Mouse (Mus musculus) T-helper 1 cell (primary cell): ENCODE measurements around the gene Grik1.

Source experiments
- in situ Hi-C: fragments of 300-600 bp; cut with MboI, MseI; formaldehyde crosslinking; loops from one replicate; pipeline ENCODE4 v1.15.1; 2025; ENCODE audit warnings: high pct_unique_total_duplicates

The Grik1 gene

DNA sequence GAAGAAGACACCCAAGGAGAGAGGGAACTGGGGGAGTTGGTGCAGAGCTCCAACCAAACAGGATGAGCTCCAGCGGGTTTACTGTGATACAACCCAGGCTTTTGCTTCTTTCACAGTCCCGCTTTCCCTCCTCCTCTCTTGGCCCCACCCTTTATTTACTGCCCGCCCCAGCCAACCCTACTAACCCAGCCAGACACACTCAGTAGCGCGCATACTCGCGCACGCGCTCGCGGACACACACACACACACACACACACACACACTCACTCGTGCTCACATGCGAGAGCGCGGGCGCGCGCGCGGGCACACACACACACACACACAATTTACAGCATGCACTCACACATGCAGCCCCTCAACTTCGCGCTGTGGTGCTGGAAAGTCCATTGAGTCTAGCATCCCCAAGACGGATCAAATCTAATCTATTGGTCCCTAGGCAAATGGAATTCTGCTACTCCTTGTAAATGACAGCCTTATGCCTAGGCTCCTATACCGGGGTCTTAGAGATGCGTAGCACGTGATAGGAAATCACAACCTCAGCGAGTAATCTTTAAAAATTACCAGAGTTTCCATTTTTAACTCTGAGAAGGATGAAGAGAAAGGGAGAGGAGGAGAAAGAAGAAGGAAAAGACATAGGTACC lies at the start of gene Grik1:
TSS of gene Grik1 (minus strand) at position 134 of the 641 bp plus-strand sequence.
- in situ Hi-C loops: no loop called here

- in situ Hi-C loops: no loop called here
Measured at GRCm38 (mm10) chr16:88294209-88294608, 4.1 kb upstream of the Grik1 start.

- in situ Hi-C loops: no loop called here
Measured at GRCm38 (mm10) chr16:88289421-88290081, 514 bp downstream of the Grik1 start.

- in situ Hi-C loops: no loop called here
Measured at GRCm38 (mm10) chr16:88258407-88258806, 31.7 kb downstream of the Grik1 start.

GRCm38 (mm10) chr16:88257072-88257471 lies 33.0 kb downstream of the Grik1 start:
- in situ Hi-C loops: no loop called here

DNA sequence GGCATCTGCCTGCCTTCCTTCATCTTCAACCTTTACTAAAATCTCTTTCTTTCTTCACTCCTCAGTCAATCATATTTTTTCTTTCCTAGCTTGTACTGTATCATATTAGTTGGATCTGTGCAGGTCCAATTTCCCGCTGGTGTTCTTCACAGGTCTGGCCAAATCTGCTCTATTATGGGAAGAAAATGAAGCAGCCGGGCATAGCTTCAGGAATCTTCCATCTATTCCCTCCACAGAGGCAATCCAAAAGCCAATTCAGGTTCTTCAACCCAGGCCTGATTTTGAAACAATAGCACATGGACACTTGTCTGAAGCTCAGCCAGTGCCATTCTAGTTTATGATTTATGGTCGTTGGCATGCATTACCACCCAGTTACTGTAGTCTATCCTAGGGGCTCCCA lies 34.0 kb downstream of the Grik1 start:
- in situ Hi-C loops: no loop called here

GRCm38 (mm10) chr16:88252676-88253075 lies 37.4 kb downstream of the Grik1 start:
- in situ Hi-C loops: no loop called here

- in situ Hi-C loops: no loop called here
Measured at GRCm38 (mm10) chr16:88251049-88251448, 39.0 kb downstream of the Grik1 start.

DNA sequence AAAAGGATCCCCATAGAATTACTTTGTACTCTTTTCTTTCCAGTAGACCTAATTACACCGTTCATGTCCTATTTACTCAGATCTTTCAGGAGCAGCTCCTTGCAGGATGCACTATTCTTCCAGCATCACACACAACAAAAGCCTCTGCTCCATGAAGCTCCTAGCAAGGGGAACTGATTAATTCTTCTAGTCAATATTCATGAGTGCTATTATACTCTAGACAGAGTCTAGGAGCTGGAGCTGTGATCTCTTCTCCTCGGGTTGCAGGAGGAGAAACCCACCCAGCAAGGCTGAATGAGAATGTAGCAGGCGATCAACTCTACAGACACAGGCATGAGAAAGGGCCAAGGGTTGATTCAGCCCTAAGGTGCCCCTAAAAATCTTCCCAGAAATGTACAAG lies 40.2 kb downstream of the Grik1 start:
- in situ Hi-C loops: no loop called here

DNA sequence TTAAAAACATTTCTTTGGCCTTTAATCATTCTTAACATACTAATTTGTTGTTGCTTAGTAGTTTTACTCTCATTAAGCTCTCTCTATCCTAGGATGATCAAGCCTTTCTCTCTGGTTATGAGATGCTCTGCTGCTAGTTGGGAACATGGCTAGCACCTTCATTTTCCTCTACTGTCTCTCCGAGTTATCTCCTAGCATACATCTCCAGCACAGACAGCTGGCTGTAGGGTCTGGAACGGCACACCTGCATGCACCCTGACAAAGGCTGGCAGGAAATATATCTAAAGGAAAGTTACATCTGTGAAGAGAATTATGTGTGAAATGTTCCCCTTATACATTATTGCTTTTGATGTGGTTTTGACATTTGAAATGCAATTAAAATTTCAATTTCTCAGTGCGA lies 42.5 kb downstream of the Grik1 start:
- in situ Hi-C loops: no loop called here

DNA sequence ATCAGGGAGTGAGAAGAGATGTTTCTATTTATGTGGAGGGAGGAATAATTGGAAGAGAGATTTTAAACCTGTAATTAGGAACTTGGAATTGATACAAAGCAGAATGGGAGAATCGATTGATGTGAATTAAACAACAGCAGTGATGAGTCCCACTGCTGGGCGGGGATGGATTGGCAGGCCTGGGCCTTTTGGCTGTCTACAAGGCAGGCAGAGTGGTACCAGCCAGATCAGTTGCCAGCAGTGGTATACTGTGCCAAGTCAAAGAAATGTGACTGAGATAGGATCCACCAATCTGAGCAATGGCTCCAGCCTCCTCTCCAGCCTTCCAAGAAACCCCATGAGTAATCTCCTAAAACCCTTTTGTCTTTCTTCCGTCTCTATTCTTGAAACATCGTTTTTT lies 45.4 kb downstream of the Grik1 start:
- in situ Hi-C loops: no loop called here

GRCm38 (mm10) chr16:88225616-88226015 lies 64.4 kb downstream of the Grik1 start:
- in situ Hi-C loops: no loop called here

DNA sequence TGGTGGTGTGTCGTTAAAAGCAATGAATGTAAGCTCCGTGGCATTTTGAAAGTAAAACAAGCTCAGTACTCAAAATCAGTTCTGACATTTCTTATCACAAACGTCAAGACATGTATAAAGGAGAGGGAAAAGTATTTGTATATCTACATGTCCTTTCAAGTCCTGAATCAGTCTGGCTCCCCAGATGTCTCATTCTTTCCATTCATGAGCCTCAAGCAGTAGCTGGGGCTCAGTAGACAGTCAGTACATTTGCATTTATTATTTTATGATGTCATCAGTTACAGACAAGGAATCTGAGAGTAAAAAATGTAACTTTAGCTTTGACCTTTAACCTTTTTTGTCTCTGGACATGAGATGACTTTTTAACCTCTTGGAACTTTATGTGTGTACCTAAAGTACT lies 68.1 kb downstream of the Grik1 start:
- in situ Hi-C loops: loop anchor here (25.0 kb wide), 1 partner anchor 710 kb away; no protein-coding TSS in a partner anchor

- in situ Hi-C loops: loop anchor here (25.0 kb wide), 1 partner anchor 700 kb away; no protein-coding TSS in a partner anchor
Measured at GRCm38 (mm10) chr16:88212531-88212930, 77.5 kb downstream of the Grik1 start.

DNA sequence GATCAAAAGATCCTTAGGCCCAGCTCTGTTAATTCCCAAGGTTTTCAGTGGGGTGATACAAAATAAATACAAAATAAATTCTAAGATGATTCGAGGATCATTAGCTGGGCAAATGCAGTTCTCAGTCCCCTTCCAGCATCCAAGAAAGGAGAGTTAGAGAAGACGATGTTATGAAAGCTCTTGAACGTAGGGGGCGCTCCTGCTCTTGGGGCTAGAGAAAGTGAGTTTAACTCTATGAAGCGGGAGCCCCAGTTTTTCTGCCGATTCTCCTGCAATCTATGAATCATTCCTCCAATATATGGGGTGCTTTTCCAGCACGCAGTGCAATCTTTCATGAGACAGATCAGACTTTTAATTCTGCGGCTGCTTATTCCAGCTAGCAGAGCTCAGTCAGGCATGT lies 78.2 kb downstream of the Grik1 start:
- in situ Hi-C loops: loop anchor here (25.0 kb wide), 1 partner anchor 700 kb away; no protein-coding TSS in a partner anchor

GRCm38 (mm10) chr16:88204400-88204799 lies 85.7 kb downstream of the Grik1 start:
- in situ Hi-C loops: loop anchor here (25.0 kb wide), 1 partner anchor 692 kb away; no protein-coding TSS in a partner anchor

GRCm38 (mm10) chr16:88203985-88204384 lies 86.1 kb downstream of the Grik1 start:
- in situ Hi-C loops: loop anchor here (25.0 kb wide), 1 partner anchor 692 kb away; no protein-coding TSS in a partner anchor

- in situ Hi-C loops: no loop called here
Measured at GRCm38 (mm10) chr16:88187433-88188037, 102.5 kb downstream of the Grik1 start.

GRCm38 (mm10) chr16:88178813-88179212 lies 111.3 kb downstream of the Grik1 start:
- in situ Hi-C loops: no loop called here

DNA sequence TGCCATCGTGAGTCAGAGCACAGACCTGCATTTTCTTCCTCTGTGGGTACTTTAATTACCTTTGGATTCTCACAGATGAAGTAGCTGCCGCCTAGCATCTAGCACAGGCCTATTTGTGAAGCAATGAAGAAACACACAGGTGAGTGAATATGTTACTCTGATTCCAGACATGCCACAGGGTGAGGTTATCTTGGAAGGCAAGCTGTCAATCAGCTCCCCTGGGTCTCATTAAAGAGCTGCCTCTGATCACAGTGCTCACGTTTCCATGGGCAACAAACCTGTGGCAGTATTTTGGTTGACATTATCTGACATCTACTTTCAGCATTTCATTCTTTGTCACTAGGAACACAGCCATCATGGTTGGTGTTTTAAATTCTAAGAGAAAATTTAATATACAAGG lies 112.7 kb downstream of the Grik1 start:
- in situ Hi-C loops: no loop called here

DNA sequence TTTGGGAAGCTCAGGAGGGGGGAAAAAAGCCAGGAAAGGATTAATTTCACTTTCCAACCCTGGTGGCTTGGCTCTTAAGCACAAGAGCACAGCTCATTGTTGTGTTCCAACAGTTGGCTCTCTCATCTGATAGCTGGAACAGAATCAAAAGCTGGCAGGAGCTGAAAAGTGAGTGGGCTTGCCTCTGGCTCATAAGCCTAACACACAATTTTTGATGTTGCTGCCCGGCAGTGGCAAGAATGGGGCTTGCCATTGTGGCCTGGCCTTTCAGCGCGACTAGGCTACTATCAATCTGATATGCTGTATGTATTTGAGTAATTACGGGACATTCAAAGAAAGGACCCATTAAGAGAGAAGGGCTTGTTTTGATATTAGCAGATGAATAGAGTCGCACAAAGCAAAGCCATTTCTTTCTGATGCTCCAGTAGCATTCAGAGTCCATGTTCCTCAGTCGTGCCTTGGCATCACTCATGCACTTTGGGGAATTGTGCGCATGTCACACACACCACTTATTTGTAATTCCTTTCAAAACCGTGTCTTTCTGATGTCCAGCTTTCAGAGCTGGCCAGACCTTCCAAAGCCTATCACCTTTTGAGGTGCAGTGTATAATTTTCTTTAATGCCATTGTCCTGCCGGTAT lies 115.9 kb downstream of the Grik1 start:
- in situ Hi-C loops: no loop called here

- in situ Hi-C loops: no loop called here
Measured at GRCm38 (mm10) chr16:88166547-88166946, 123.5 kb downstream of the Grik1 start.
